Mouse (Mus musculus): ENCODE results near the gene Rab3gap2.

Rab3gap2 gene

DNA sequence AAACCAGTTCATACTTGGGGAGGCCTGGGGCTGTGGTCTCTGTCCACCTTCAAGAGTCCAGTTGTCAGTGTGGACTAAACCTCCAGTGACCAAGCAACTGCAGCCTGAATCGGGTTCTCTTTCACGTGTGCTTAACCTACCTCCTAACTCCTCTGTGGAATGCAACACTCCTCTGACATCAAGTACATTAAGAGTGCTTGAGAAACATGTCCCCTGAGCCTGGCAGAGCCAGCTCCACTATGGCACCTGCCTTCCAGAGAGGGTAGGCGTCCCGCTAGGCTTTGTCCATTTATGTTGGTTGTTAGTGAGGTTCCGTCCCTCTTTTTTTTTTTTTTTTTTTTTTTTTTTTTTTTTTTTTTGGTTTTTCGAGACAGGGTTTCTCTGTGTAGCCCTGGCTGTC is 23.0 kb downstream of the Rab3gap2 start:
- no peak for DNase-seq (ENCODE audit: low spot score)

DNA sequence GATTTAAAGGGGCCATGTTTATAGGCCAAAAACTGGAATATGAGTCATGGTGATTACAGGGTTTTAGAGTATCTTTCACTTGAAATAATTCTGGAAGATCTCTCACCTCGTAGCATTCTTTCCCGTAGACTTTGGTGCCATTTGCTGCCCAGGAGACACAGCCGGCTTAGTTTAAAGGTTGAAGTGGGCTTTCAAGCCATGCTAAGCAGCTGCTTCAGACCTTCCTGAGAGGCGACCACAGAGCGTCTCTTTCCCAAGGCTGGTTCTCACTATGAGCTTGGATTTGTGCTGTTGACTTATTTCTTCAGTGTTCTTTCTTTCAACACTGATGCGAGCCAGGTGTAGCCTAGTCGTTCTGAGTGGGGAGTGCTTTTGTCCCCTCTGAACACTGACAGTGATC is 23.8 kb downstream of the Rab3gap2 start:
- no peak for DNase-seq (ENCODE audit: low spot score)

DNA sequence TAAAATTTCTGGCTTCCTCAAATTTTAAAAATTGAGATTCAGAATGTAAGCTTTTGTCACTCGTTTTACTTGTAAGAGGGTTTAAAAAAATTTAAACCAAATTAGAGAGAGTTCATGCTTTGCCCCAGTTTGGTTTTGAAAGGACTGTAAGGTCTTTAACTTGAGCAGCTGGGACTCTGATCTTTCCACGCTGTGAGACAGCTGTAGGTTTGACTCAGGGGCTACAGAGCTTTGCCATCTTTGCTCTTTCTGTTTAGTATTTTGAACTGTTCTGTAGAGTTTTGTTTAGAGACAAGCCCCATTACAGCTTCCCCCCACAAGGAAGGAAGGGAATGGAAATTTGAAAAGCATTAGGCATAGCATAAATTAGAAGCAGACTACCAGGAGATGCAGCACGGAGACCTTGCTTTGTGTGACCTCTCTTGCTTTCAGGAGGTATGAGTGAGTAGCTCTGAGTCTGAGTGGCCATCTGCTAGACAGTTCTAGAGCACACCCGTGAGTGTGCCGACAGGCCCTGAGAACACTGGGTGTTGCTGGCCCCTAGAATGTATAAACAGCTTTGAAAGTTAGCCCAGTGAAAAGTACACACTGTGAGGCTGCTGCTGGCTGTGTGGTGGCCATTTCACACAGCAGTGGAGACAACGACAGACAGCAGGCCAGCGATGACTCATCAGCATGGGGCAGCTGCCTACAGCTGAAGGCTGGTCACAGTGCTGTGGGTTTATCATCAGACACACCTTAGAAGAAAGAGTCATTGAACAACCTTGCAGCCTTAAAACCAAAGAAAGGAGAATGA is 25.7 kb downstream of the Rab3gap2 start:
- peak; percentile 63 for DNase-seq (ENCODE audit: low spot score)

DNA sequence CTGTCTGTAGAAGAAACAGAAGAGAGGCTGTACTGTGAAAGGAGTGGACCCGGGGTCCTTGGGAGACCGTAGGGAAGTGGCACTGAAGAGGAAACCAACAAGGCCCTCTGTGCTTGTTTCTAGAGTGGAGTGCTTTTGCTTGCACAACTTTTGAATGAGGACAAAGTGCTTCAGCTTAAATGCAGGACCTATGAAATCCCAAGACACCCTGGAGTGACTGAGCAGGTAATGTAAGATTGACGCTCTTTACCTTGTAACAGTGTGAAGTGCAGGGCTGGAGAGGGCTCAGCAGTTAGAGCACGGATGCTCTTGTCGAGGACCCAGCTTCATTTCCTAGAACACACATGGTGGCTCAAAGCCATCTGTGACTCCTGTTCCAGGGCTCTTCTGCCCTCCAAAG is 31.9 kb downstream of the Rab3gap2 start:
- no peak for DNase-seq (ENCODE audit: low spot score)

DNA sequence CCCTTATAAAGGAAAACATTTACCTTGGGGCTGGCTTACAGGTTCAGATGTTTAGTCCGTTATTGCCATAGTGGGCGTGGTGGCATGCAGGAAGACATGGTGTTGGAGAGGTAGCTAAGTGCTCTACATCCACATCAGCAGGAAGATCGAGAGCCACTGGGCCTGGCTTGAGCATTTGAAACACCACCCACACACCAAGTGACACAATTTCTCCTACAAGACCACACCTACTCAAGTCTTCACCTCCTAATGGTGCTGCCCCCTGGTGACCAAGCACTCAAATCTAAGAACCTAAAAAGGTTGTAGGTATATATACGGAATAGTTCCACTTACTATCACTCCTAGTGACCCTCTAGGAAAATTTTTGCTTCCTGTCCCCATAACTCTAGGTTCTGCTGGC is 32.6 kb downstream of the Rab3gap2 start:
- no peak for DNase-seq (ENCODE audit: low spot score)

DNA sequence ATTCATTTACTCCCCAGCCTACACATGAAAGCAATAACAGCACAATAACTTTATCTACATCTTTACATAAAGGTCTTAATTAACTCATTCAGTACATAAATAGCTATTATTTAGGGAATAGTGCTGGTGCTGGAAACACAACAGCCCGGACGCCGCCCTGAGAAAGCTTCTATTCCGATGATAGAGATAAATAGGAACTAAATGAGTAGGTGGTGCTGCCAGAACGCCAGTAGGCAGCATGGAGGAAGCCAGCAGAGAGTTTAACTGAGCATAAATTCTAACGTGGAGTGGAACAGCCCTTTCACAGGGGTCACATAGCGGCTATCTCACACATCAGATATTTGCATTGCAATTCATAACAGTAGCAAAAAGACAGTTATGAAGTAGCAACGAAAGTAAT is 39.1 kb downstream of the Rab3gap2 start:
- DNase-seq (ENCODE audit: low spot score), result no peak

DNA sequence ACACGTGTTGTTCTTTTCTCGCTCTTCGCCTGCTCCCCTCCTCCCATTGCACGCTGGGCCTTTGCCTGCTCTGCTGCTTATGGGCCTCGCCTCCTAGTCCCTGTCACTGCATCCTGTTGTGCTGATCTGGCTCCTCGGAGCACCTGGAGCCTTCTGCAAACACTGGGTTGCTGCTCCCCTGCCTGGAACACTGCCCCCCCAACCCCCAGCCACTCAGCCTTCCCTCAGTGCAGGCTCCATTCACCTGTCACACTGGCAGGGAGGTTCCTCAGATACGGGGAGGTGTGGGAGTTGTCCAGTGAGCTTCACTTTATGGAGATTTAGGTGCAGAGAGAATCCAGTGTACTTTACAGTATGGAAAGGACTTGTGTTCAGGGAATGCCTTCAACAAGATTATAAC is 41.5 kb downstream of the Rab3gap2 start:
- DNase-seq (ENCODE audit: low spot score), result no peak

DNA sequence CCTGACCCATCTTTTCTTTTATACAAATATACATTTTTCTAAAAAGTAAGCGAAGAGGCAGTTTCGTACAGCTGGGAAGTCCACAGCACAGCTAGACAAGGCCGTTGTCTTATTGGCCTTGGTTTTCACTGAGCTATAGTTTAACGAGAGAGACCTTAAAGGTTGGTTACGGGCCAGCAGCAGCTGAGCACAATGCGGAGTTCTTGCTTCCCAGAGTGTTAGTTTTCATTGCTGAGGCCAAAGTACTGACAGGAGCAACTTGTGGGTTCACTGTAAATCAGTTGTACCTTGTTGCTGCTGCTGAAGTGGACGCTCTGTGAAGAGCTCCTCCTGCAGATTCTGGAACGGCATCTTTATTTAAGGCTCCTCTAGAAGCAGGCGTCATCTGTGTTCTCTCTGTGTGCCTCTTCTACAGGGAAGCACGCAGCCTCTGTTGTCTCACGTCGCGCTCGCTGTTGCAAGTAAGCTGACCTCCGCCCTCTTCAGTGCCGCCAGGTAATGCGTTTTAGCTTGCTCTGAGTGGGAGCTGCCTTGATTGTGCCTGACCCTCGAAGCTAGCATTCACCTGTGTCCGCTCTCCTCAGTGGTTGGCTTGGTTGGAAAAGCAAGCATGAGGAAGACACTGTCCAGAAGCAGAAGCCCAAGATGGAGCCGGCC is 43.6 kb downstream of the Rab3gap2 start:
- no peak for DNase-seq (ENCODE audit: low spot score)

DNA sequence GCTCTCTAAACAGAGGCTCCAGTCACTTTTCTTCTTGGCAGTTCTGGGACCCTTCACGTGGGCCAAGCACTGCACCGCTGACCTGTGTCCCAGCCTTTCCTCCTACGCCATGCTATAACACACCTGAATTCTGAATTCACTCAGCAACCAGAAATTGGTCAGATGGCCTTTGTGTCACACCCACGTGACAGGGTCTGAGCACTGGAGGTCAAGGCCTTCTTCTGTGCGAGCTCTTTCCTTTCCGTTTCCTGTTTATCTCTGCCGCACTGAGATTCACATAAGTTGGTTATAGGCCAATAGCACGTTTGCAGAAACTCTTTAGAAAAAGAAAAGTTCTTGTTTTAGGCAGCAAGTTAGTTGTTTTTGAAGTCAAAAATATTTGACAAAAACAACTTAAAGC is 44.8 kb downstream of the Rab3gap2 start:
- no peak for DNase-seq (ENCODE audit: low spot score)

DNA sequence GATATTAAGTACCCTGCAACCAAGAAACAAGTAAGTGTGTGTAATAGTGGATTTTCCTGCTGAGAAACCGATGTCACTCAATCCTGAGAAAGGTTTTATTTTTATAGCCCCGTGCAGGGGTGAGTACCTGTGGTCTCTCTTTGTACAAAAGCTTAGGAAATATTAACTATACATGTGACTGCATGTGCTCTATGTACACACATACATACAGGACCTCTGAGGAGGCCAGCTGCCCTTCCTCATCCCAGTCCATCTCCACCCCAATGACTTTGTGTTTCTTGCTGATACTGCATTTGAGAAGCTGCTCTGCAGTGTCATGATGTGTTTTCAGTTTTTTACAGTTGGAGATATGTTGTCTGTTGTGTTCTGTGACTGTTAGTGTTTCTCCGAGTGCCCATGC is 48.4 kb downstream of the Rab3gap2 start:
- DNase-seq (ENCODE audit: low spot score), result no peak

DNA sequence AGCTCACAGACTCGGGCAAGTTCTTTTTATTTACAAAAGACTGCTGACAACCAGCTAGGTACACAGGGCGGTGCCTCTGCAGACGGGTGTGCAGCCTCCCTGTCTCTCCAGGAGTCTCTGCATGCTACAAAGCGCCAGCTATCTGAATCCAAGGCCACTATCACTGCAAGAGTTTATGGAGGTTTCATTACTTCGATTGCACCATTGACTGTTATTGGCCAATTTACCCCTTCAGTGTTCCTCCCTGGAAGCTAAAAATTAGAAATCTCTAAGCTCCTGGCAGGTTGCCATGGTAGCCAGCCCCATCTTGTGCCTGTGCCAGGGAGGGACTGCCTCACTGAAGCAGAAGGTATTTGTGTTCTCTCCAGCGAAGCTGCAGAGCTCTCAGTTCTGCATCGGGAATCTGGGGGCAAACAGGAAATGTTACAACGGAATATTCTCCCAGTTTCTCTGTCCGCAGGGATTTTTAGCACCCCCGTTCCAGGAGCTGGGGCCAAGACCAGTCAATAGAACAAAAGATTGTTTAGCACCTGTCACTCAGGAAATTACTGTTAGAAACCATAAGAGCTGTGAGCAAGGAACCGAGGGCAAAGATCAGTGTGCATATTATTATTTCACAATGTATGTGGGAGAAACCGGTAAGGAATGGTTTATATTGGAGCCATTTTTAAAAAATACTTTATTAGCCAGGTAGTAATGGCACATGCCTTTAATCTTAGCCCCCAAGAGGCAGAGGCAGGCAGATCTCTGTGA is 49.4 kb downstream of the Rab3gap2 start:
- peak; percentile 17 for DNase-seq (ENCODE audit: low spot score)

DNA sequence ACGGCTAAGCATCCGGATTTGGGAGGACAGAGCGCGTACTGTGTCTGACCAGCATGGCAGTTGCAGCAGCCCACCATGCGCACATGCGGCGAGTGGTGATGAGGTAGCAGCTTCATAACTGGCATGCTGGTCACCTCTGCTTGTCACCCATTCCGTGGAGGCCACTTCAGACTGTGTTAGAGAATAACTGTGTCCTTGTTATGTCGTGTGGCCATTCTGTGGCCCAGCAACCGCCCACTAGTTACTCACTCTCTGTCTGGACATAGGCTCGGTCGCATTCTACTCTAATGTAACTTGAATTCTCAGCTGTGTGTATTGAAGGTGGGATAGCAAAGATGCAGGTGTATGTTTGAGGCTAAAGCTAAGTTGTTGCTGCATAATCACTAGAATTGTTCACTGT is 51.4 kb downstream of the Rab3gap2 start:
- no peak for DNase-seq (ENCODE audit: low spot score)

DNA sequence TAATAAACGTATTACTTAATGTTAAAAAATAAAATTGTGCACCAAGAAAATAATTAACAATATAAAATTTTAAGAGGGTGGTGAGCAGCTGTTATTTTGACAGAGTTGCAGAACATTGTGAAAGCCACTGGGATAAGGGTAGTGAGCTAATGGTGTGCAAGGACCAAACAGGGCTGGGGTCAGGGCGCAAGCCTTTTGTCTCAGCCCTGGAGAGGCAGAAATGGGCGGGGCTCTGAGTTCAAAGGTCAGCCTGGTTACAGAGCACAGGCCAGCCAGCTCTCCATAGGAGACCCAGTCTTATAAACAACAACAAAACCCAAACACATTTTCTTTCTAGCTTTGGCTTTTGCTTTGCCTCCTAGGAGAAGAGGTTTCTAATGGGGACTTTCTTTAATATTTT is 52.8 kb downstream of the Rab3gap2 start:
- DNase-seq (ENCODE audit: low spot score), result no peak

DNA sequence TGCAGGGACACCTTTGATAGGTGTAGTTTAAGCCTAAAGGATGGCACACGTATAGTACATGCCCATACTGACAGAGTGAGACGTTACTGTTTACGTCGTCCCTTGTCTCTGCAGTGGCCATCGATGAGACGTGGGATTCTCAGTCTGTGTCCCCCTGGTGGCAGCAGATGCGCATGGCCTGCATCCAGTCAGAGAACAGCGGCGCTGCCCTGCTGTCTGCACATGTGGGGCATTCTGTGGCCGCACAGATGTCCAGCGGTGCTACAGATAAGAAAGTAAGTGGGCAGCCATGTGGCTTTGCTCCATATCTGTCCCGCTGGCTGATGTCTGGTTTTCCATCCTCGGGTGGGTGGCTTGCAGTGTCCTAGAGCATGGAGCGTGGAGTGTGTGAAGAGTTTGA is 58.6 kb downstream of the Rab3gap2 start:
- DNase-seq (ENCODE audit: low spot score), result no peak

DNA sequence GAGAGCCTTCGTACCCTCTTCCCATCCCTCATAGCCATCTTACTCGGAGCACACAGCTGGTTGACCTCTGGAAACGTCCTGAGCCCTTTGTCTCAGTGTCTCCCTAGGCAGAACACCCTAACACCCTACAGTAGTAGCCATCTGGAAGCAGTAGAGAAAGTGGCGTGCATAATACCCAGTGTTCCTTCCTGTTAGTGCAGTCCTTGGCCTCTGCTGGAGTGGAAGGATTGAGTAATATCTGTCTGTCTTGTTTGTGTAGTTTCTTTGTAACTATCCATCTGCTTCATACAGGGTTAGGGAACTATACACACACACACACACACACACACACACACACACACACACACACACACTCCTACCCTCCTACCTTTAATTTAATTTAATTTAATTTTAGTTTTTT is 64.8 kb downstream of the Rab3gap2 start:
- no peak for DNase-seq (ENCODE audit: low spot score)

DNA sequence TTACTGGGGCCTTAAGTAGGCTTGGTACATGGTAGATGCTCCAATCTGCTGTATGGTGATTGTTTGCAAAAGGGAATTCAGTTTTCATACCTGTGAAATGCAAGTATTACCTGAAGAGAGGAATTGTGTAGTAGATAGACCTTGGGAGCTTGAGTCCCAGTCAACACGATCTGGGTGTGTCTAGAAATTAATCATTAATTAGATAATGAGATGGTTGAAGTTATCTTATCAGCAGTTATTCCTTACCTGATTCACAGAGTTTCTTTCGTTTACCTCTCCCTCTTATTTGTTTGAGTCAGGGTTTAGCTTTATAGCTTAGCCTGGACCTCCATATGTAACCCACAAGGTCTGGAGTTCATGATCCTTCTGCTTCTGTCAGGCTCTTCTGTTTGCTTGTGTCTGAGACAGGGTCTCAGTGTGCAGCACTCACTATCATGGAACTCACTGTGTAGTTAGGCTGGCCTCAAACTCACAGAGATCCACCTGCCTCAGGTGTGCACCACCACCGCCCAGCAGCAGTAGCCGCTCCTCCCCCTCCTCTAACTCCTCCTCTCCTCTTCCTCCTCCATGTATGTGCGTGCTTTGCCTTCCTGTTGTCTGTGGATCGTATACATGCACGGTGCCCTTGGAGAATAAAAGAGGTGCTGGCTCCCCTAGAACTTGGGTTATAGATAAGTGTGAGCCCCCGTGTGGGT is 66.6 kb downstream of the Rab3gap2 start:
- DNase-seq (ENCODE audit: low spot score), result no peak

DNA sequence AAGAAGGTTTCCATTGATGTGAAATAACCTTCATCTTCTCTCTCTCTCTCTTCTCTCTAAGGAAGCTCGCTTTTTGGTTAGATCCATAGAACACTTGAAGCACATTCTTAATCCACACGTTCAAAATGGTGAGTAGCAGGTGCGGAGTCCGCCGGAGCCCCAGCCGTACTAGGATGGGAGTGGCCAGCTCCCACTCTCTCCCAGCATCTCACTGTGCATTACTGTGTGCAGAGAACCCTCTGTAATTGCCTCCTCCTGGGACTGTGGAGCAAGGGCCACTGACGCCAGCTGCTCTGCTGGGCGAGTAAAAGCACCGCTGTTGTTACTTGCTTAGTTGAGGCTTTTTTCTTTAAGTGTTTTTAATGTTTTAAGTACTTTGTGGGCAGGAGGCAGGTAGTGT is 67.5 kb downstream of the Rab3gap2 start:
- DNase-seq (ENCODE audit: low spot score), result no peak

DNA sequence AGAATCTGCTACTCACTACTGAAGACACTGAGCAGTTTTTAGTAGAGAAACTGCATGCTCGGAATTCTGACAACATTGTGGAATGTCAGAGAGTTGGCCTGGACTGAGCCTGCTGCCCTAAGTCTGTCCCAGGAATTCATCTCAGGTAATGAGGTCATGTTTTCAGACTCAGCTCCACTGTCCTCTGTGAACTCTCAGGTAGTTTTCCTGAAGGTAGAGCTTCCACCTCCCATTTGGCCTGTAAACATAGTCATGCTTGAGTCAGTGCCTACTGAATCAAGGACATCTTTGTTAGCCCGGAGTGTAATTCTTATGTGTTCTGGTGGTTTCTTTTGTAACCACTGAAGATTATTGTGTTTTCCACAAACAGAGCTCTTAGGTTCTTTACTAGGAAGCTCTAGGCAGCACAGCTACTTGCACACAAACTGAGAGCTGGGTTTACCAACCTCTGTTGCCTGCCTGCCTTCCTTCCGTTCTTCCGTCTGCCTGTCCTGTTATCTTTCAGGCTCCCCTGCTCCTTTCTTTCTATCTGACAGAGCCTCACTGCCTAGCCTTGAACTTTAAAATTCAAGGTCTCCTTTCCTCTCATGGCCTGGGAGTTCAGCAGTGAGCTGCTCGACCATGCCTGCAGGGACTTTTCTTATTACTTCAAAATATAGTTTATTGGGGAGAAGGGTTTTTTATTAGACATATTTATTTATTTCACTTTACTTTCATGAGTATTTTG is 71.1 kb downstream of the Rab3gap2 start:
- no peak for DNase-seq (ENCODE audit: low spot score)

DNA sequence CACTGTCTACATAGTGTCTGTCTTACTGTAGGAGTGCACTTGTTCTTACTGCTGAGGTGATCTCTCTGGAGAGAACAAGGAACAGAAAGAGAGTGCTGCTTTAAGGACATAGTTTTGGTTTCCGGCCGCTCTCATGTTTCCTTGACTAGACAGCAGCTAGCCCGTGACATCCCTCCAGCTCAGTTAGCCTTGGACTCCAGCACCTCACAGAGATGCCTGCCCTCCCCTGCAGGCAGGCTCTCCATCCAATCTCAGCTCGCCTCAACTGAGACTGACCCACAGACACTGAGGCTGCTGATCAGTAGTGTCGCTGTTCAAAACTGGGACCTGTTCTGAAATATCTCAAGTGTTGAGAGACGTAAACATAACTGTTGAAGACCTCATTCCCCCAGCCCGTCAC is 72.1 kb downstream of the Rab3gap2 start:
- DNase-seq (ENCODE audit: low spot score), result no peak

DNA sequence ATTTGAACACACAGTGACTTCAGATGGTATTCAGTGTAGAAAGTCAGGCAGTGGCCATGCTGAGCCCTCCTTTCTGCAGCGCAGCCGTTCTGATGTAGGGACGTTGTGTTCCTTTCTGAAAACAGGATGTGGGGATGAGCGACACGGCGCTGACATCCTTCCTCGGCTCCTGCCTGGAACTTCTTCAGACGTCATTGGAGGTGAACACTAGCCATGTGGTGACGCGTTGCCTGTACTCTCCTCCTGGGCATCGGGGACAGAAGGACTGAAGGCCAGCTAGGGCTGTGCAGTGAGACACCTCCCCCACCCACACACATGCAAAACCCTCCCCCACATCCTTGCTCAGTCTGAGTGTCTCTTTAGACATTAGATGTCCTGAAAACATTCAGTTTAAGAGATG is 73.1 kb downstream of the Rab3gap2 start:
- no peak for DNase-seq (ENCODE audit: low spot score)

DNA sequence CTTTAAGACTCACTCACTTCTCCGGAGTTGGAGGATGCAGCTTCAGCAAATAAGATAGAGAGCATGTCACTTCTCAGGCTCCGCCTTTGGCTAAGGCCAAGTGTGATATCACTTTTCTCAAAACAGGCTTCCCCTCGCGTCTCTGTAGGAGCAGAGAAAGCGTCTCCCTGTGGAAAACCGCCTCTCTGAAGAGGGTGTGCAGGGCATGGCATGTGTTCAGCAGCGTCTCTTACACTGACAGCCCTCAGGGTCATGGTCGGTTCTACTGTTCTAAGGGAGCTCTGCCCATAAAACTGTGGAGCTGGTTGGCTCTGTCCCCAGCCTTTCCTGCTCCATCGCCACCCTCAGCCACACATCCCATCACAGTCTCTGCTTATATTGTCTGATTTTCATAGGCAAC is 75.4 kb downstream of the Rab3gap2 start:
- DNase-seq (ENCODE audit: low spot score), result no peak

DNA sequence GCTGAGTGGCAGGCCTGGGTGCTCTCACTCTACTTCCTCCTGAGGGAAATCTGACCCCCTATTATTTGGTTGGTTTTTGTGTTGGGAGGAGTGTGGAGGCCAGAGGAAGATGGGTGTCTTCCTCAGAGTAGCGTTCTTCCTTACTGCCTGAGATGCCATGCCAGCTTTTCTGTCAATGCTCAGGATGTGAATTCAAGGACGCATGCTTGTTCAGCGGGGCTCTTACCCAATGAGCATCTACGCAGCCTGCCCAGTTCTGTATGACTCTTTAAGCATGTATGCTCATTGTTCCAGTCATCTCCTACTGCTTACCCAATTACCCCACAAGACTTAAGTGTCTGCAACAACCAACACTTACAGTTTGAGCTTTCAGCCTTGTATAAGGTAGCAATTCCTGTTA is 76.7 kb downstream of the Rab3gap2 start:
- DNase-seq (ENCODE audit: low spot score), result no peak

All from urinary bladder, postnatal 14 days (tissue).